Mouse (Mus musculus): ENCODE measurements around the gene Mlph.

- TF ChIP-seq CTCF (IDR thresholded peaks at IDR 0.05; ENCODE audit: control insufficient read depth, insufficient read depth, insufficient read length) (no peak), USF1 (IDR thresholded peaks at IDR 0.05; ENCODE audit: low read depth) (peak; percentile 31), MYOG (IDR thresholded peaks at IDR 0.05; ENCODE audit: control insufficient read depth, extremely low read depth, insufficient read length) (no peak), MAX (IDR thresholded peaks at IDR 0.05) (no peak), CEBPB (IDR thresholded peaks at IDR 0.05; ENCODE audit: low read depth) (no peak), FOSL1 (IDR thresholded peaks at IDR 0.05; ENCODE audit: insufficient read depth, low read length, poor library complexity, severe bottlenecking) (peak; percentile 28), MYOD1 (IDR thresholded peaks at IDR 0.05; ENCODE audit: control insufficient read depth, insufficient read length, low read depth) (peak; percentile 91)
Observed at GRCm38 (mm10) chr1:90974906-90975649, 60.2 kb downstream of the Mlph start.

Measured in C2C12 (cell line).